Mouse (Mus musculus): ENCODE results near the gene Tmem256.

DNA sequence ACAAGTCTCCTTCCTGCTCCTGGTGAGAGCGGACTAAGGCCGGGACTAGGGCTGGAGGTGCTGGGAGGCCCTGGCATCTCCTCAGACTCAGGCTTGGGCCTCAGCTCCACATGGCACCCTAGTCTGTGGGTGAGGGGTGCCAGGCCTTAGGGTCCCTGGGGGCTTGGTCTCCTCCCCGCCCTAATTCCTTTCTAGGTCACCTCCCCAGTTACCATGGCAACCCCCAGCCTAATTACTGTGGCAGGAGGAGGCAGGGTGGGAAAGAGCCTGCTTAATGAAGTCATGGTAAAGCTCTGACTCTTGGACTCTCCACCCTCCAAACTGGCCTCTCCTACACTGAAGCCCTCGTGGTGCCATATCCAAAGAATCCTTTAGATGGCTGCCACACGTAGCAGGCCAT lies 9.5 kb upstream of the Tmem256 start:
- TF ChIP-seq CTCF (IDR thresholded peaks at IDR 0.05; ENCODE audit: low read depth, low read length), result no peak
- TF ChIP-seq POLR2A (IDR thresholded peaks at IDR 0.05; ENCODE audit: extremely low read depth, insufficient read depth, low read length), result no peak
